Mouse (Mus musculus) CD8-positive naive resting alpha-beta T cell, adult 2 months (primary cell): ENCODE results near the gene Derl3.

Source experiments
- DNase-seq, 2 experiments: peaks; one replicate each; pipeline ENCODE4 v3.0.0; 2022; ENCODE audit warnings: low read depth in 2 of 2, low spot score in 2 of 2

Gene Derl3

DNA sequence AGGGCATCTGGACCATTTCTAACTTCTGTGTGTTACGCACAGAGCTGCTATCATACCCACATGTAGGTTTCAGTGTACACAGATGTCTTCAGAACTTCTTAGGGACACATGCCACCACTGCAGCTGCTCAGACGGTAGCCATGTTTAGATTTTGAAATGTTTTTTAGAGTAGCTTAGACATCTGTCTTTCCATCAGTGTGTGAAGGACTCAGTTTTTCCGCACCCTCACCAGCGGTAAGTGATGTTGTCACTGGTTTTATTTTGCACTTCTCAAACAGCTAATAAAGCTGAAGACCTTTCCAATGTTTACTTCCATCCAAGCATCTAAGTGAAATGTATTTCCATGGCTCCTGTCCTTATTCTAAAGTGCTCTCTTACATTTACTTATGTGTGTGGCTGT is 13.7 kb downstream of the Derl3 start:
- DNase-seq = no peak

DNA sequence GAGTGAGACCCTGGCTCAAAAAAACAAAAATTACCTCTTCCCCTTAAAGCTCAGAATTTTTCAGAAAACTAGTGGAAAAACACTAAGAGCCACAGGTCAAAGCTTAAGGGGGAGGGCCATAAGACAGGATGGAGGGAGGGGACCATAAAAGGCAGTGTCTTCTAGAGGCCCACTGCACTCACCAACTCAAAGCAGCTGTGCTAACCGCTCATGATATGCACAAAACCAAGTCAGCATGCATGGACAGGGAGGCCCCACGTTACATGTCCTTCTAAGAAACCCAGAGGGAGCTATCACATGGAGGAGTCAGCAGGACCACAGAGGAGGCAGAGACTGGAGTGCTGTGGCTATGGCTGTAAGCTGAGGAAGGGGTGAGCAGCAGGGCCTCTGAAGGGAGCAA is 17.5 kb downstream of the Derl3 start:
- DNase-seq = no peak

DNA sequence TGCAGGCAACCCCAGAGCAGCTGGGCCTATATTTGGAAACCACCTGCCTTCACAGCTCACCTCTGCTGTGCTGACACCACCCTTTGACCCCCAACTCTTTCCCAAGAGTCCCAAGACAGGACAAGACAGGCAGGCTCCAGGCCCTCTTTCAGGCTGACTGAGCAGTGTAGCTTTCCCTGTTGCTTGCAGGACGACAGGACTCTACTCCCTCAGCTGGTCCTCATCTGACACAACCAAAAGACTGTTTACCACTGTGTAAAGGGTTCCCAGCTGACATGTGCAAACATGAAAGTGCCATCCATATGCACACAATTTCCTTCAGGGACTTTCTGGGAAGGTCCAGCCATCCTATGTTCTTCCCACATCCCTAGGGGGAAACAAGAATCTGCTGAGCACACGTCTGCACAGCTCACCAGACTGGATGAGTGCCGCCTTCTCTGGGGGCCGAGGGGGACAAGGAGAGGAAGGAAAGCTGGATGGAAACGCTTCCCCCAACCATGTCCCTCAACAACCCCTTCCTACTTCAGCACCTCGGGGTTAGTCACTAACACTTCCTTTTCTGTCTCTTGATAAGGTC is 19.9 kb downstream of the Derl3 start:
- no peak for DNase-seq

DNA sequence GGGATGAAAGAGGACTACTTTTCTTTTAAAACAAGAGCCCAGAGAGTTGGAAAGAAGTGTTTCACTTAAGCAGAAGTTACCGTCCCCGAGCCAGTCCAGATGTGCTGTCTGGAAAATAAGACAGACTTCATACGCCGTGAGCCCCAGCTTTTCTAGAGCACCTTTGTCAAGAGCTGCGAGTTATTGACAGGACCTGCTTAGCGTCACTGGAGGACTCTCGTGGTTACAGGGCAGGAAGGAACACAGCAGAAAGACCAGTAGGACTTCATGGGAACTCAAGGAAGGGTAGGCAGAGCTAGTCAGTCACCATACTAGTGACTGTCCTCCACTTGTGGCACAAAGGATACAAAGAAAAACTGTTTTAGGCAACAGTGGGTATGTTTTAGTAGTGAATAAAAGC is 22.3 kb downstream of the Derl3 start:
- no peak for DNase-seq

DNA sequence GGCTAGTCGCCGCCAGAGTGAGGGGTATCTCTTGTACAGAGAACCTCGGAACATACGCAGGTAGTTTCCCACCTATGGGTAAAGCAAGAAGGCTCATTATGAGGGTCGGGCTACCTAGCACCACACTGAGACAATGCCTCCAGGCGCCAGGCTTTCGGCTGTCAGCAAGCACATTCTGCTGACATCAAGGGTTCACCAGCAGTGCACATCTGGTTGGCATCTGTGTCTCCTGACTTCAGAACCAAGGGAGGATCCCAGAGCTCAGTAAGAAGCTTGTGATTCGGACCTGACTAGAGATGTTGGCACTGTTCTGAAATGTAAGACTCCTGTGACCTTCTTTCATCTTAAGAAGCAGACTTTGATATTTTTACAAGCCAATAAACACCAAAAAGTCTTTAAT is 23.6 kb downstream of the Derl3 start:
- DNase-seq = no peak

DNA sequence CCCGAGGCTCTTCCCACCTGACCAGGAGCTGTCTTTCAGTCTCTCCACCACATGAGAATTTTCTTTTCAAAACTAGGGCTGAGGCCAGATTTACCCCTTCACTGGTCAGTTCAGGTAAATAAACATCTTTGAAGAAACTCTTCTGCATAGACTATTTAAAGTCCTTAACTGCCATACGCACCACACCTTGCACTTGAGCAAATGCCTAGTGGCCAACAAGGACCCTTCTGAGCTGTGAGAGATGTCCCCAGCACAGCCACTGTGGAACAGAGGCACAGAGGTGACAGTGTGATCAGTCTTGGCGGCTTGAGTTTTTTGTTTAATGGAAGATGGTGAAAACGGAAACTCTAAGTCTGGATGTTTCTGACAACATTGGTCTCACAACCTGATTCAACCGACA is 25.8 kb downstream of the Derl3 start:
- no peak for DNase-seq

DNA sequence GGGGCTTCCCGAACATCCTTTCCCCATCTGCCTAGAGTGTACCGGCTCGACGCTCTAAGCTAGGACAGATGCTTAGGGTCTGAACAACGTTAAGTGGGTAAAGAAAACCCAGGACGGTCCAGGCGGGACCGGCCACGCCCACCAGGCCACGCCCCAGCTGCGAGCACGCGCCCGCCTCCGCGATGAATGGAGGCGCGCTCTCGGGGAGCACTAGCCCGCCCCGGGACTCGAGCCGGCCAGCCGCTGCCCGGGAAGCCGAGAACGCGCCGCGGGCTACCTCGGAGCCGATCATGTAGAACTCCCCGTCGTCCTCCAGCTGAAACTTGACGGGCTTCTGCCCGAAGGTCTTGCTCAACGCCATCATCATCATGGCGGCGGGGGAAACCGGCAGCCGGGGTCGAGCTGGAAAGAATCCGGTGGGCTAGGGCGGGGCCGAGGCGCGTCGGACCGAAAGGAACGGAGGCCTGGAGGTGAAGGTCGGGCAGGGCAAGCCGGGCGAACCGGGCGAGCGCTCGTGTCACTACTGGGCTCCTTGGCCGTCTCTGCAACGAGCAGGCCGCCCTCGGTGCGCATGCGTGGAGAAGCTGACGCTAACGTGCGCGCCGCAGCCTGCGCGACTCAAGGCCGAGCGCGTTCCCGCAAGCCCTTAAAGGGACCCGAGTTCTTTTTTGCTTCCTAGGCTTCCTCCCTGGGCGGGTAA is 28.0 kb downstream of the Derl3 start, which contains the start of gene Smarcb1:
TSS of gene Smarcb1 (minus strand) at position 592 of the 700 bp plus-strand sequence.
- DNase-seq = peak; percentile 88 to 93

DNA sequence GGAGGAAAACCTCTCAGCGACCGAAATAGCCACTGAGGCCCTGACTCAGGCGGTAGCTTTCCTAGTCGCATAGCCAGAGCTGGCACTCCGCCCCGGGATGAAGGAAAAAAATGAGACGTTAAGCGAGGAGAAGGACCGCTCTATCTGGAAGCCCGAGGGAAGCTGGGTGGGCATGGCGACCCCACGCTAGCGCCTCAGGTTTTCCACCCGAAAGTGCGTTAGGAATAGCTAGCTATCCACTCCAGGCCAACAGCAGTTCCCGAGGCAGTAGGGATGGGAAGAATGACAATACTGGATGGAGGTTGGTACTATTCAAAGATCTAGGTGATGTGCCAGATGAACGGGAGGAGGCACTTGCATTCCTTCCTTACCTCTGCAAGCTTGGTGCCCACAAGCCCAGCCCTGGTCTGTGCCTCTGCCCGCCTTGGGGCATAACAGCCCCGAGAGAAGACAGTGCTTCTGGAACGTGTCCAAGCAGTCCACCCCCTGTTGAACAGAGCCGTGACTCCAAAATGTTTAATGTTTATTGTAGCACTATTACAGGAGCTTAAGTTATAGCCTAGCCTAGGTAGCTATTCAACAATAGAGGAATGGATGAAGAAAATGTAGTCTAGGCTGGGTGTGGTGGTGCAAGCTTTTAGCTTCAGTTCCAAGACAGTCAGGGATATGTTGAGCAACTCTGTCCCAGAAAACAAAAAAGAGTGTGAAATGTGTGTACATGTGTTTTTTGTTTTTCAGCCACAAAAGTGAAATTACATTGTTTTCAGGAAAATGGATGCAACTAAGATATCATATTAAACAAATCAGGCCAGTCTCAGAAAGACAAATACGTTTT is 28.7 kb downstream of the Derl3 start:
- DNase-seq = peak in 1 of 2 experiments; percentile 10

DNA sequence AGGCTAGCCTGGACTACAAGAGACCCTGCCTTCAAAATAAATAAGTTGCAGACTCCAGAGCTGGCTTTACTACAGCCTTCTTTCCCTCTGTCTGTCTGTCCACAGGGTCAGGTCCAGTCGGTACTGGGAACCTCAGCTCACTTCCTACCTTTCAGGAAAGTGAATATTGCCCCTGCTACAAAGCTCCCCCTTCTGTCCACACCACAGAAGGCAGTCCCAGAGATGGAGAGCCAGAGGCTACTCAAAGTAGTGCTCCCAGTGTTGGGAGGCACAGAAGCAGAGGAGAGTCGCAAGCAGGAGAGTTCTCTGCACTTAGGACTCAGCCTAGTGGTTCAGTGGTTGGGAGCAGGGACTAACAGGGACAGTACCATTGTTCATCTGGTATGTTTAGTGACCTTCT is 31.1 kb downstream of the Derl3 start:
- DNase-seq = no peak

DNA sequence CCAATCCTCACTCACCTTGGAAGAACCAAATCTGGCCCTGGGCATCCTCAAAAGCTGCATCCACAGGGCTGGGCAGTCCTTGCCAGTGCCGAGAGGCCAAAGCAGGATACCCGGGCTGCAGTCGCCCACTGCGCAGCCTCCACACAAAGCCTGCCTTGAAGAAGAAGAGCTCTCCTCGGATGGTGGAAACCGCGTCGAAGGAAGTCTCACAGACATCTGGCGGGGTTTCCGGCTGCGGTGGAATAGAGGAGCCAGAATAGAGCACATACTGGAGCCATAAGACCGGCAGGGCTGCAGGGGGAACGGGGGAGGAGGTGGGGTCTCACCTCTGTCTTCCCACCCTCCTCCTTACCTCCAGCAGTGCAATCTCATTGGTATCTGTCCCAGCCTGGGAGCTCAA is 33.2 kb downstream of the Derl3 start:
- DNase-seq = no peak

DNA sequence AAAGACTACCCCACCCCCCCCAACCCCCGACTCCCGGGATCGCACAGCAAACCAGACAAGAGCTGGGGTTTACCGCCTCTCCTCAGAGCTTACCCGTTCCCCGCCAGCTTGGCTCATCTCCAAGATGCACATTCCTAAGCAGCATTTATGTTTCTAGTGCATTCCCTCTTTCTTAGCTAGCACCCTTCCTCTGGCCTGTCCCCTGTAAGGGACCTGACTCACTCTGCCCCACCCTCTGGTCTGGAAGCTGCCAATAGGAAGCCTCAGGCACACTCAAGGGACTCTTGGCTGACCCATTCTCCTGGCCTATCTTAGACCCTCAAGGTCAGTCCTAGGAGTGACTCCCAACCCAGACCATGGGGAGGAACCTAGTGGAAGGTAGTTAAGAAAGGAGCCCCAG is 37.1 kb downstream of the Derl3 start:
- no peak for DNase-seq

DNA sequence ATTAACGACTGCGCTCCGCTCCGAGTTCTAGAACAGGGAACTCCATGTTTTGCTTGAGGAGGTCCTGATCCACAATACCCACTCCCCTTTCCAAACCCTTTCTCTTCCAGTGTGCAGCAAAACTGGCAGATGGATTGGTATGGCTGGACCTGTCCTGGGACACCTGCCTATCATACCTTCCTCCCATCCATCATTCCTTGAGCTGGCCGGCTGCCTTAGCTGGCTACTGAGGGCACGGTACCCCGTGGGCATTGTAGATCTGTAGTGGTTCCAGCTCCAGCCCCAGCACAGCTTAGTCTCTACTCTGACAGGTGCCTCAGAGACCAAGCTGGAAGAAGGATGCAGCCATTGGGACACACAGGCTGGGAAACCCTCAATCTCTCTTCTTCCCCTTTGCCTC is 38.1 kb downstream of the Derl3 start:
- DNase-seq = no peak

DNA sequence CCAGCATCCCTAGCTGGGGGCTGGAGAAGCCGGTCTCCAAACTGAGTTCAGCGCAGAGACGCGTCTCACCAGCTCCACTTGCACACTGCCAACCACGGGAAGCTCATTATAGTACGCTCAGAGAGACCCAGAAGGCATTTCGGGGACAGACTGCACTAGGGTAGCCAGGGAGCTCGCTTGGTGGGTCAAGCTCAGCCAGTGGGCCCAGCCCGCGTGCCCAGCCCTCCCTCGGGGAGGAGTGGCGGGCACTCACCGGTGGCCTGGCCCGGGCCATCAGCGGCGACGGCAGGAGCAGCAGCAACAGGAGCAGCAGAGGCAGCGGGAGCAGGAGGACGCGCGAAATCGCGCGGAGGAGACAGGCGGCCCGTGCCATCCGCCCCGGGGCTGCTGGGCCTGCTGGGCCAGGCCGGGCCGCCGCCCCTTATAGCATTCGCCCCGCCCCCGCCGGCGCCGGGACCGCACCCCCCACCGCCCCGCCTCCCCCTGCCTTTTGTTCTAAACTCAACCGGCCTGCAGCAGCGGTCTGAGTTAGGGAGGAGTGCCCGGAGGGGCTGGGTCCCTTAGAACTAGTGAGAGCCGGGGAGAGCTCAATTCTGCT is 39.0 kb downstream of the Derl3 start:
- DNase-seq = peak; percentile 18 to 26

DNA sequence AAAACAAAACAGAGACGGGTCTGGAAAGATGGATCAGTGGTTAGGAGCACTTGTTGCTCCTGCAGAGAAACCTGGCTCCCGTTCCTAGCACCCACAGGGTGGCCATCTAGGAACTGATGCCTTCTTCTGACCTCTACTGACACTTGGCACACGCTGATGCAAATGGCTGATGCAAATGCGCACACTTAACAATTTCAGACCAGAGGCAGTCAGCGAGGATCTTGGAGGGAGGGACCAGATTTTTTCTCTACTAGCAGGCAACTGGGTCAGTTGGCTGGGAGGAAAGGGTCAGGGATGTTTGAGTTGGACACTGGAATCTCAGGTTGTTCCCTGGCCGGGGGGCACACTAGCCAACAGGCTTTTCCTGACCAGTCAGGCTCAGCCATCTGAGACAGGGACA is 39.7 kb downstream of the Derl3 start, which contains the start of gene Chchd10:
TSS of gene Chchd10 (plus strand) at position 240 of the 400 bp plus-strand sequence.
- no peak for DNase-seq

DNA sequence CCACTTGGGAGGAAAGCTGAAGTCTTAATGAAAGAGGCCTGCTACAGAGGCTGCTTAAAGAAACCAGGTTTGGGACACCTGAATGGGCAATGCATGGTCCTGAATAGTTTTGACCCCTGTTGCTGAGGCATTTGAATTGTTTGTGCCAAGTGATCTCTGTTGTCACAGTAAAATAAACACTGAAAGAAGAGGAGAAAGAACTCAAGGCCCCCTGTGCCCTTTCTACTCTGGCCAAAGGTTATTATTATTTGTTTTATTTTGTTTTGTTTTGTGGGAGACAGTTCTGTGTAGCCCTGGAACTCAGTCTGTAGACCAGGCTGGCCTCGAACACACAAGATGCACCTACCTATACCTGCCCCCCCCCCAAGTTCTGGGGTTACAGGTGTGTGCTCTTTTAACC is 41.8 kb downstream of the Derl3 start:
- no peak for DNase-seq

DNA sequence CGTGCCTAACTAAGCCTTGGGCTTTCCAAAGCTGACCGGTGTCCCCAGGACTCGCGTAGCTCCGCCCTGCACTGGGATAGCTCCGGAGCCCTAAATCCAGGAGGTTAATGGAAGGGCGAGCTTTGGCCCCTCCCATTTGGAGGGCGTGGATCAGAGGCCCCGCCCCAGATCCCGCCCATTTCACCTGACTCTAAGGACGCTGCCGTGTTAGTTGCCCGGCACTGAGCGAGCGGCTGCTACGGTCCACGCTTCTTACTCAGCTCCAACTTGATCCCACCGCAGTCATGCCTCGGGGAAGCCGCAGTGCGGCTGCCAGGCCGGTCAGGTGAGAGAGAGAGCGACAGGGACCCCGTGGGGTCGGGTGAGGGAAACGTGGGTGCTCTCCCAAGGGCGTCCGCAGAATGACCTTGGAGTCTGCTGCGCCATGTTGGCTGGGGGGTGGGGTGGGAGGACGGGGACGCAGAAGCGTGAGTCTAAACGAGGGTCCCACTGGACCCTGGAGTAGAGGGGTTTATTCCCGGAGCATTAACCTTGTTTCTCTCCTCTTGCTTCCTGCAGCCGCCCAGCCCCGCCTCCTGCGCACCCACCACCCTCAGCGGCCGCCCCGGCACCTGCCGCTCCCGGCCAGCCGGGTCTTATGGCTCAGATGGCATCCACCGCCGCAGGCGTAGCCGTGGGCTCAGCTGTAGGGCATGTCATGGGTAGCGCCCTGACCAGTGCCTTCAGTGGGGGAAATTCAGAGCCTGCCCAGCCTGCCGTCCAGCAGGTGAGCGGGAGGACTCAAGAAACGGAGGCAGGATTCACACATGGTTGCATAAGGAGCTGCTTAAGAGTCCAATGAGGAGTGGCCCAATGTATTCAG is 42.7 kb downstream of the Derl3 start, which contains the start of gene Mmp11:
TSS of gene Mmp11 (minus strand) at position 817 of the 862 bp plus-strand sequence.
- DNase-seq = peak; percentile 35 to 64

DNA sequence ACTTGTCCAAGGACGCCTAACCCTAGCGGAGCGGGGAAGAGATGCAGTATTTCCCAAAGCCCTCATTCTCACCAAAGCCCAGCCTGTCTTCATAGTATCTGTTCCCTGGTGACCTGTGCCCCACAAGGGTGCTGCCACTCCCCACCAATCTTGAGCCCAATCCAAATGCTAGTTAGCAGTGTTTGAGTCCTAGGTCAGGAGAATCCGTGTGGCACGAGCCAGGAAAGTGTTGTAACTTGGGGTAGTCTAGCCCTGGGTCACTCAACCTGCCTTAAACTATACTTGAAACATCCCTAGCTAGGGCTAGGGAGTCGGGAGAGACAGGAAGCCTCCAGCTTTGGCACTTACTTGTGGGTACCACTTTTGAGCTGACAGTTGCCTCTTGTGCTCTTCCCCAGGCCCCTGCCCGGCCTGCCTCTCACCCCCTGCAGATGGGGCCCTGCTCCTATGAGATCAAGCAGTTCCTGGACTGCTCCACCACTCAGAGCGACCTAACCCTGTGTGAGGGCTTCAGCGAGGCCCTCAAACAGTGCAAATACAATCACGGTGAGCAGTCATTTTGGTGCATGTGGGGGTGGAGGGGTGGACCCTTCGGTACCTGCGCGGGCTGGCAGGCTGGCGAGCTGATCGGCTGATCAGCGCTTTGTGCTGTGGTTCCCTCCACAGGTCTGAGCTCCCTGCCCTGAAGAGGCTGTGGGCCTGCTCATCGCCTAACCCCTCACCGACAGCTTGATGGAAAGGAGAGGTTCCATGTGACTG is 43.9 kb downstream of the Derl3 start:
- DNase-seq = no peak

DNA sequence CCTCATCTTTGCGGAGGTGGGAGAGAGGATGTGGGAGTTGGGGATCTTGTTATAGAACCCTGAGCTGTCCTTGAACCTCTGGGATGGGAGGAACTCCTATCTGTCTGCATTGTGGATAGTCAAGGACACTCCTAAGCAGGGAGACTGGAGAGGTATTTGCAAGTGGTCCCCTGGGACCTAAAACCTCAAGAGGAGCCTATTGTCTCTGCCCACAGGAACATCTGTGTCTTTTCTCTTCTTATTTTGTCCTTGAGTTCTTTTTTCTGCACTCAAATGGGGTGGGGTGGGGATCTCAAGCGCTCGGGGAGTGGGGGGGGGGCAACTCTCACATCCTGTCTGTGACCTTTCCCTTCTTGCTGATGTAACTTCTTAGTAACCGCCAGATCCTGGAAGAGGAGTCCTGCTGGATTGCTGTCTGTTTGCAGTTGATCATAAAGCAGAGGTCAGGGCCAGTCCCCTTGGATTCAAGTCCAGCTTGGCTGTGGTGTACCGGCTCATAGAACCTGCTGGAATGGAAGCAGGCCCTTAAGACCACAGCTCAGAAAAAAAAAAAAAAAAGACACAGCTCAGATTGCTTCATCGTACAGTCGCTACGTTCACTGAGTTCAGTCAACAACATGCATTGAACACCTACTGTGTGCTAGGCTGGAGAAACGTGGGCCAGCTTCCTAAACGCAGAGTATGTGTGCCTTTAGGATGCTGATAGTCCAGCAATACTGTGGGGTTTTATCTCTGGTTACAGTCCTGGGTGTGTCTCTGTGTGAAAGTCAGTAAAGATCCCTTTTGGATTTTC is 44.8 kb downstream of the Derl3 start:
- no peak for DNase-seq
